Mouse (Mus musculus): ENCODE results near the gene Vav3. TPM values are rescaled to one million over a fixed set of nuclear protein-coding genes. Genes with fewer than 3 reads are reported as not detected.

Vav3 gene
- polyA plus RNA-seq, 1 experiment from 2014 or later, result 28.3 TPM

DNA sequence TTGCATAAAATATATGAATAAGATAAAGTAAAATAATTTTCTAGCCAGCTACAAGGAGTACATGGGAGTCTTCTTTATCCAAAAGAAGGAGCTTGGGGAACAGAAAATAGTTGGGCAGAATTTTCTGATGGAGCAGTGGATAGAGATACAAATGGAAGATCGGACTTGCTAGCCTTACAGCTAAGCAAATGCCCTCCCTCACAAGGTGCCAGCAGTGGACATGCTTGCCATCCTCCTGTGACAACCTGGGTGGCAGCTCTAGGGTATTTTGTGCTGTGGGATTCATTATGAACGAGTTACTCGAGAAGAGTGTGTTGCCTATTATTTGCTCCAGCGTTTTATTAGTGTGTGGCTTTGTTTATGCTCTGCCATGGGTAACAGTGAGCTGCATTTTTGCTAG is 37.8 kb downstream of the Vav3 start:
- Histone ChIP-seq H3K9me3 (replicated peaks; ENCODE audit: low read length) (no peaks in the 10 kb centered on the region), H3K4me1 (replicated peaks; ENCODE audit: insufficient read depth, low read length) (no peaks in the 10 kb centered on the region), H3K4me2 (ENCODE audit: low read length) (no peak overlapping the region), H3K27ac (no peak overlapping the region), H3K36me3 (ENCODE audit: insufficient read depth, low read length) (no peaks in the 10 kb centered on the region), H3K4me3 (replicated peaks; ENCODE audit: low read depth, low read length) (no peak overlapping the region), H3K27me3 (ENCODE audit: insufficient read depth, low read length) (no peaks in the 10 kb centered on the region), H3K9ac (ENCODE audit: low read depth, low read length) (no peak overlapping the region)
- ATAC-seq (replicated peaks; ENCODE audit: low FRiP score, low read depth) (no peak), DNase-seq (ENCODE audit: low spot score) (no peak)
- no peak for TF ChIP-seq CTCF (IDR thresholded peaks at IDR 0.05; ENCODE audit: low read depth)
- WGBS, result 82% methylated on average over 4 of the region's 4 CpGs

DNA sequence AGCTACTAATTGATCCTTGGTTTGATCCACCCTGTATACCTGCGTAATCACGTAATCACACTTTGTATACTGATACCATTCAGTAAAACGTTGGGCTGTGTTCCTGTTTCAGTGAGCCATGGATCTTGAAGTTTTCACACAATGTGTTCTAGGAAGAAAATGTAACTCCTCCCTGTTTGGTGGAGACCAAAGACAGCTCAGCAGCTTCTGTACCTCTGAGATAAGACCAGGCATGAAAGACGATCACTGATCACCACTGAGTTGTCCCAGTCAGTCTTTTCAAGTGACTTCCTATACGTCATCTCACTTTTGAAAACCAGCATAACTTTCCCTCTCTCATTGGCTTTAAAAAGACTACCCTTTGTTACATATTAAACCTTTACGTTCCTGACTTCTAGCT is 38.2 kb downstream of the Vav3 start:
- Histone ChIP-seq H3K4me1 (replicated peaks; ENCODE audit: insufficient read depth, low read length) (no peaks in the 10 kb centered on the region), H3K36me3 (ENCODE audit: insufficient read depth, low read length) (no peaks in the 10 kb centered on the region), H3K4me2 (ENCODE audit: low read length) (no peak overlapping the region), H3K9ac (ENCODE audit: low read depth, low read length) (no peak overlapping the region), H3K27me3 (ENCODE audit: insufficient read depth, low read length) (no peaks in the 10 kb centered on the region), H3K4me3 (replicated peaks; ENCODE audit: low read depth, low read length) (no peak overlapping the region), H3K9me3 (replicated peaks; ENCODE audit: low read length) (no peaks in the 10 kb centered on the region), H3K27ac (no peak overlapping the region)
- ATAC-seq (replicated peaks; ENCODE audit: low FRiP score, low read depth) (no peak), DNase-seq (ENCODE audit: low spot score) (no peak)
- no peak for TF ChIP-seq CTCF (IDR thresholded peaks at IDR 0.05; ENCODE audit: low read depth)
- WGBS, result 76% methylated on average over 6 of the region's 6 CpGs

DNA sequence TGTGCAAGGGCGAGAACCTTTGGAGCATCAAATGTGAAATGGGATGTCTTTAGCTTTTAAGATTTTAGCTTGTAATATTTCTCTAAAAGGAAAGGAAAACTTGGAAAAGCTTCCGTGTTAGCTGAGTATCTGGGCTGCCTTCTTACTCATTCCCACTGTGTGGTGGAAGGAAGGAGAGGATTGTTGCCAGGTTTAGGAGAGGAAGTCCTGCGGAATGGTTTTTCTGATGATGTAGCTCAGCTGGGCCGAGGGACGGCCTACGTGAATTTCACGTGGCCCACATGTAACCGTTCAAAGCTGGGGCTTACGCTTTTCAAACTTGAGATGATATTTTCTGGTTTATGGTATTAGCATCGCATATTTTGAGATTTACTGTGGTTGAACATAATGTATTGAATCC is 48.3 kb downstream of the Vav3 start:
- H3K4me1 ChIP-seq (replicated peaks; ENCODE audit: insufficient read depth, low read length), result no peaks in the 10 kb centered on the region
- WGBS, result 84% methylated on average over 10 of the region's 10 CpGs
- H3K27me3 ChIP-seq (ENCODE audit: insufficient read depth, low read length), result no peaks in the 10 kb centered on the region
- no peak overlapping the region for H3K27ac ChIP-seq
- H3K9me3 ChIP-seq (replicated peaks; ENCODE audit: low read length), result no peaks in the 10 kb centered on the region
- no peak overlapping the region for H3K4me3 ChIP-seq (replicated peaks; ENCODE audit: low read depth, low read length)
- no peak for ATAC-seq (replicated peaks; ENCODE audit: low FRiP score, low read depth)
- no peak for DNase-seq (ENCODE audit: low spot score)
- no peaks in the 10 kb centered on the region for H3K36me3 ChIP-seq (ENCODE audit: insufficient read depth, low read length)
- TF ChIP-seq CTCF (IDR thresholded peaks at IDR 0.05; ENCODE audit: low read depth), result no peak
- no peak overlapping the region for H3K9ac ChIP-seq (ENCODE audit: low read depth, low read length)
- no peak overlapping the region for H3K4me2 ChIP-seq (ENCODE audit: low read length)

DNA sequence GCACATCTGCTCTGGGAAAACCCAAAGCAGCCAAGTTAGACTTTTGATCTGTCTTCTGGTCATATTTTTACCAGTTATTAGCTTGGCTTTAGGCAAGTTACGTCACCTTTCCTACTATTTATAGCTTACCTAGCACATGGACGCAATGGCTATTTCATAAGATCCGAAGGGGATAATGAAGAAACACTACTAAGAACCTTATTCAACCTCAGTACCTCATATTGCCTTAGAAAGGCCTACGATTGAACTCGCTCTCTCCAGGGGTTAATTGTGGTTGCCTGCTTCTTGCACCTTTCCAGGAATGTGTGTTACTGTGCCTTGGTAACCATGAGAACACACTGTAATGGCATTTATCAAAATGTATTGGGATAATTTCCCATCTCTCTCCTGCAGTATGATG is 61.1 kb downstream of the Vav3 start:
- ATAC-seq (replicated peaks; ENCODE audit: low FRiP score, low read depth) (no peak), DNase-seq (ENCODE audit: low spot score) (no peak)
- no peak overlapping the region for H3K27ac ChIP-seq
- 85% methylated on average over 5 of the region's 5 CpGs for WGBS
- no peak overlapping the region for H3K4me3 ChIP-seq (replicated peaks; ENCODE audit: low read depth, low read length)
- no peak overlapping the region for H3K9ac ChIP-seq (ENCODE audit: low read depth, low read length)
- TF ChIP-seq CTCF (IDR thresholded peaks at IDR 0.05; ENCODE audit: low read depth), result no peak
- H3K4me1 ChIP-seq (replicated peaks; ENCODE audit: insufficient read depth, low read length), result no peaks in the 10 kb centered on the region
- H3K36me3 ChIP-seq (ENCODE audit: insufficient read depth, low read length), result no peaks in the 10 kb centered on the region
- no peak overlapping the region for H3K4me2 ChIP-seq (ENCODE audit: low read length)
- H3K9me3 ChIP-seq (replicated peaks; ENCODE audit: low read length), result no peaks in the 10 kb centered on the region
- H3K27me3 ChIP-seq (ENCODE audit: insufficient read depth, low read length), result no peaks in the 10 kb centered on the region

DNA sequence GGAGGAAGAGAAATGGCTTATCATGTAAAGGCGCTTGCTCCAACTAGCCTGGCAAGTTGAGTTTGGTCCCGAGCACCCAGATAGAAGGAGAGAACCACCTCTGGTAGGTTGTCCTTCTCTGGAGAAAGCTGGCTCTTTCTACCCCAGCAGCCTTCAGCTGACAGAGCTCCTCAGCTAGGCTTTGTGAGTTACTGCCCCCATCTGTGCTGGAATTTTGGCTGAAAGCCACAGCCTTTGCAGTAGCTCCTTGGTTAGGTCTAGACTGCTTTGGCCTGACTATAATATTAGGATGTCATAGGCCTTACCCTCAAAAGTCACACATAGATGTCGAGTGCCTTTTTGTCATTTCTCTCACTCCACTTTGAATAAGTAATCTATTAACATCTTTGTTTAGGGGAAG is 70.8 kb downstream of the Vav3 start:
- Histone ChIP-seq H3K36me3 (ENCODE audit: insufficient read depth, low read length) (no peaks in the 10 kb centered on the region), H3K9ac (ENCODE audit: low read depth, low read length) (no peak overlapping the region), H3K9me3 (replicated peaks; ENCODE audit: low read length) (no peaks in the 10 kb centered on the region), H3K4me3 (replicated peaks; ENCODE audit: low read depth, low read length) (no peak overlapping the region), H3K4me1 (replicated peaks; ENCODE audit: insufficient read depth, low read length) (no peaks in the 10 kb centered on the region), H3K27ac (no peak overlapping the region), H3K27me3 (ENCODE audit: insufficient read depth, low read length) (no peaks in the 10 kb centered on the region), H3K4me2 (ENCODE audit: low read length) (no peak overlapping the region)
- 75% methylated on average over 3 of the region's 3 CpGs for WGBS
- ATAC-seq (replicated peaks; ENCODE audit: low FRiP score, low read depth) (no peak), DNase-seq (ENCODE audit: low spot score) (no peak)
- no peak for TF ChIP-seq CTCF (IDR thresholded peaks at IDR 0.05; ENCODE audit: low read depth)

DNA sequence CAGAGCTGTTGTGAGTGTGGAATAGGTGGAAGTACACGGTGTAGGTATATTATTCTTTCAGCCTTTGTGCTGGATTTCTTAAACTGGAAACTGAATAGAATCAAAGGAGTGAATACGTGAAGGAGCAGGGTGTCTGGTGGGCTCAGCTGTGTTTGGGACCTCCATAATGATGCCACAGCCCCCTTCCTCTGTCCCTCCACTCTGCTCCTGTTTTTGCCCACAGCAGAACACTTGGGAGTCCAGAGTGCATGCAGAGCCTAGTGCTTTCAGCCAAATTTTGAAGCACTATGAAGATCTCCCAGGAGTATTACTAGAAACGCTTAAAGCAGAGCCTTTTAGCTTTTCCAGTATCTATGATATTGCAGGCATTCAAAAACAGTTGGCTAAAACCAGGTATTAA is 80.0 kb downstream of the Vav3 start:
- no peak for ATAC-seq (replicated peaks; ENCODE audit: low FRiP score, low read depth)
- H3K4me1 ChIP-seq (replicated peaks; ENCODE audit: insufficient read depth, low read length), result no peaks in the 10 kb centered on the region
- H3K4me3 ChIP-seq (replicated peaks; ENCODE audit: low read depth, low read length), result no peak overlapping the region
- WGBS, result 63% methylated on average over 3 of the region's 3 CpGs
- H3K36me3 ChIP-seq (ENCODE audit: insufficient read depth, low read length), result no peaks in the 10 kb centered on the region
- no peaks in the 10 kb centered on the region for H3K9me3 ChIP-seq (replicated peaks; ENCODE audit: low read length)
- no peak for TF ChIP-seq CTCF (IDR thresholded peaks at IDR 0.05; ENCODE audit: low read depth)
- H3K9ac ChIP-seq (ENCODE audit: low read depth, low read length), result no peak overlapping the region
- no peak for DNase-seq (ENCODE audit: low spot score)
- H3K4me2 ChIP-seq (ENCODE audit: low read length), result no peak overlapping the region
- no peak overlapping the region for H3K27ac ChIP-seq
- no peaks in the 10 kb centered on the region for H3K27me3 ChIP-seq (ENCODE audit: insufficient read depth, low read length)

DNA sequence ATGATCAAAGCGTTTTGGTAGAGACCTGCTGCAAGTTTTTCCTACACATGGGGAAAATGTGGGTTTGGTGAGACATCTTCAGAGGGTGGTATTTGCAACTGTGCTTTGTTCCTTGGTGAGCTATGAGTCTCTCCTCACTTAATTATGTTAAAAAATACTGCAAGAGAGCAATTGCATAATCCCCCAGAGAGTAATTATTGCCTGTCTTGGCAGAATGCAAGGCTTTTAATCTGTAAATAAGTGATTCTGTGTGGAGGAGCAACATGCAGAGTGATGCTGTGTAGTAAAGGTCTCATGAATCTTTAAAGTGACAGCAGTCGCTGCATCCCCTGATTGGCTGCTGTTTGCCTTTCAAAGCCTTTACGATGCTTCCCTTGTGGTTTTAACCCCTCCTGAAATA is 80.6 kb downstream of the Vav3 start:
- no peak for ATAC-seq (replicated peaks; ENCODE audit: low FRiP score, low read depth)
- no peaks in the 10 kb centered on the region for H3K27me3 ChIP-seq (ENCODE audit: insufficient read depth, low read length)
- 35% methylated on average over 3 of the region's 3 CpGs for WGBS
- H3K4me2 ChIP-seq (ENCODE audit: low read length), result no peak overlapping the region
- TF ChIP-seq CTCF (IDR thresholded peaks at IDR 0.05; ENCODE audit: low read depth), result no peak
- no peak overlapping the region for H3K27ac ChIP-seq
- H3K4me3 ChIP-seq (replicated peaks; ENCODE audit: low read depth, low read length), result no peak overlapping the region
- no peaks in the 10 kb centered on the region for H3K36me3 ChIP-seq (ENCODE audit: insufficient read depth, low read length)
- no peaks in the 10 kb centered on the region for H3K4me1 ChIP-seq (replicated peaks; ENCODE audit: insufficient read depth, low read length)
- no peaks in the 10 kb centered on the region for H3K9me3 ChIP-seq (replicated peaks; ENCODE audit: low read length)
- H3K9ac ChIP-seq (ENCODE audit: low read depth, low read length), result no peak overlapping the region
- peak; percentile 72 for DNase-seq (ENCODE audit: low spot score)

Measured in kidney, postnatal 0 days (tissue).